In genomic region chr11:61699933-61700332, GRCm38 (mm10) we compare ENCODE assay signal across 9 mouse cellular contexts. TPM values are rescaled to one million over a fixed set of nuclear protein-coding genes. Genes with fewer than 3 reads are reported as not detected.
DNase-seq lines count a peak whose midpoint lies in the region; ATAC-seq and TF ChIP-seq lines count a peak whose summit lies in the region.
"Had no signal": no experiment of that assay in that cellular context is flagged by ENCODE, and none has a peak within 500 bp of the region (broad histone marks: within the 10 kb centered on the region; RNA-seq: fewer than 3 reads in every experiment).

No protein-coding gene starts in this region.

- no peaks in the 10 kb centered on the region for H3K9me3 ChIP-seq in hindbrain, embryonic 14.5 days (ENCODE audit: control insufficient read depth, low read length)
- H3K9me3 ChIP-seq in hindbrain, embryonic 13.5 days: no peaks in the 10 kb centered on the region
- H3K9me3 ChIP-seq in forebrain, postnatal 0 days (ENCODE audit: low read length): no peaks in the 10 kb centered on the region
- H3K9me3 ChIP-seq: midbrain, embryonic 12.5 days had no signal

- peak; percentile 36 for DNase-seq in hindbrain, embryonic 14.5 days (ENCODE audit: low spot score)
- DNase-seq in NIH3T3 (ENCODE audit: low read depth): peak; percentile 45
- DNase-seq in cerebellum, postnatal 36 days: peak; percentile 72 to 75
- peak; percentile 75 for DNase-seq in kidney, postnatal 10 days
- no peak for DNase-seq in right cerebral cortex, postnatal 4 days
- DNase-seq in forebrain, postnatal 0 days: no peak
- DNase-seq in left cerebral cortex, postnatal 14 days (ENCODE audit: low spot score in 2 of 2): no peak

- H3K4me2 ChIP-seq in hindbrain, embryonic 14.5 days (replicated peaks): no peak overlapping the region
- no peak overlapping the region for H3K4me2 ChIP-seq in hindbrain, embryonic 13.5 days
- no peak overlapping the region for H3K4me2 ChIP-seq in forebrain, postnatal 0 days (ENCODE audit: low read depth)
- H3K4me2 ChIP-seq: midbrain, embryonic 12.5 days had no signal

- H3K36me3 ChIP-seq in hindbrain, embryonic 14.5 days (replicated peaks; ENCODE audit: control insufficient read depth, insufficient read depth): no peaks in the 10 kb centered on the region
- no peaks in the 10 kb centered on the region for H3K36me3 ChIP-seq in hindbrain, embryonic 13.5 days
- H3K36me3 ChIP-seq in forebrain, postnatal 0 days (ENCODE audit: insufficient read depth): no peaks in the 10 kb centered on the region
- H3K36me3 ChIP-seq: midbrain, embryonic 12.5 days had no signal

- intact Hi-C loops in left cerebral cortex, postnatal 14 days (cut with DNase I): no loop called here

- no peak overlapping the region for H3K27ac ChIP-seq in hindbrain, embryonic 14.5 days
- H3K27ac ChIP-seq in hindbrain, embryonic 13.5 days: no peak overlapping the region
- H3K27ac ChIP-seq in forebrain, postnatal 0 days (ENCODE audit: low read depth, low read length): no peak overlapping the region
- H3K27ac ChIP-seq: midbrain, embryonic 12.5 days had no signal

- H3K4me1 ChIP-seq in hindbrain, embryonic 14.5 days (replicated peaks; ENCODE audit: control insufficient read depth, insufficient read depth, low read length): no peaks in the 10 kb centered on the region
- H3K4me1 ChIP-seq in hindbrain, embryonic 13.5 days (replicated peaks): peaks cover 16% of the 10 kb centered on the region
- H3K4me1 ChIP-seq in forebrain, postnatal 0 days (ENCODE audit: insufficient read depth): no peaks in the 10 kb centered on the region

- no peak for ATAC-seq in hindbrain, embryonic 14.5 days (ENCODE audit: low FRiP score)
- no peak for ATAC-seq in hindbrain, embryonic 13.5 days (ENCODE audit: low FRiP score)
- ATAC-seq in forebrain, postnatal 0 days: no peak

- no peaks in the 10 kb centered on the region for H3K27me3 ChIP-seq in hindbrain, embryonic 14.5 days (ENCODE audit: control insufficient read depth, insufficient read depth, low read length)
- H3K27me3 ChIP-seq in hindbrain, embryonic 13.5 days: peaks cover 10% of the 10 kb centered on the region; the same call in 1 of the 2 replicates
- H3K27me3 ChIP-seq in forebrain, postnatal 0 days (ENCODE audit: insufficient read depth, low read length): no peaks in the 10 kb centered on the region
- H3K27me3 ChIP-seq: midbrain, embryonic 12.5 days had no signal

- 43% methylated on average over 4 of the region's 4 CpGs for WGBS in hindbrain, embryonic 14.5 days
- WGBS in hindbrain, embryonic 13.5 days: 66% methylated on average over 4 of the region's 4 CpGs
- WGBS in forebrain, postnatal 0 days: 39% methylated on average over 4 of the region's 4 CpGs

- TF ChIP-seq CTCF in forebrain, postnatal 0 days (IDR thresholded peaks at IDR 0.05; ENCODE audit: low read depth): no peak

- no peak overlapping the region for H3K9ac ChIP-seq in hindbrain, embryonic 14.5 days
- no peak overlapping the region for H3K9ac ChIP-seq in hindbrain, embryonic 13.5 days
- H3K9ac ChIP-seq in forebrain, postnatal 0 days: no peak overlapping the region
- H3K9ac ChIP-seq: midbrain, embryonic 12.5 days had no signal

- H3K4me3 ChIP-seq in hindbrain, embryonic 14.5 days (replicated peaks; ENCODE audit: low read length): no peak overlapping the region
- no peak overlapping the region for H3K4me3 ChIP-seq in hindbrain, embryonic 13.5 days
- no peak overlapping the region for H3K4me3 ChIP-seq in forebrain, postnatal 0 days (ENCODE audit: low read depth, low read length)
- H3K4me3 ChIP-seq: midbrain, embryonic 12.5 days had no signal

RNA-seq across cellular contexts. Expression of gene Fam83g, which starts 16.0 kb away (rescaled TPM):
- polyA plus RNA-seq in hindbrain, embryonic 14.5 days (2014; fragmentation: Nextera tagmentation; extraction: Ambion mirVana): 0.20 TPM in 2 replicates
- 0.13 and 0.19 TPM in 2 replicates for polyA plus RNA-seq in hindbrain, embryonic 13.5 days (2015; fragmentation: Nextera tagmentation; extraction: Ambion mirVana)
- total RNA-seq in forebrain, postnatal 0 days (2014; rRNA removed): 0.38 and 0.86 TPM in 2 replicates
- 0.15 and 0.19 TPM in 2 replicates for polyA plus RNA-seq in forebrain, postnatal 0 days (2015; fragmentation: Nextera tagmentation; extraction: Ambion mirVana)
- under 1 TPM in 1 of 2 experiments, not detected in 1; 0.09 TPM for total RNA-seq in left cerebral cortex, postnatal 14 days (2021)

RNA-seq across cellular contexts. Expression of gene Slc5a10, which starts 20.7 kb away (rescaled TPM):
- not detected in 2 replicates for polyA plus RNA-seq in hindbrain, embryonic 14.5 days (2014; fragmentation: Nextera tagmentation; extraction: Ambion mirVana)
- not detected in 2 replicates for polyA plus RNA-seq in hindbrain, embryonic 13.5 days (2015; fragmentation: Nextera tagmentation; extraction: Ambion mirVana)
- 0.08 and 0.10 TPM in 2 replicates for total RNA-seq in forebrain, postnatal 0 days (2014; rRNA removed)
- polyA plus RNA-seq in forebrain, postnatal 0 days (2015; fragmentation: Nextera tagmentation; extraction: Ambion mirVana): 0.09 and 0.16 TPM in 2 replicates
- under 1 TPM; 0.18 to 0.27 TPM for total RNA-seq in left cerebral cortex, postnatal 14 days (2021)
- polyA plus RNA-seq: midbrain, embryonic 12.5 days had no signal

RNA-seq across cellular contexts. Expression of gene Grap, which starts 46.9 kb away (rescaled TPM):
- 8.1 and 10.1 TPM in 2 replicates for polyA plus RNA-seq in hindbrain, embryonic 14.5 days (2014; fragmentation: Nextera tagmentation; extraction: Ambion mirVana)
- 10.2 and 11.0 TPM in 2 replicates for polyA plus RNA-seq in hindbrain, embryonic 13.5 days (2015; fragmentation: Nextera tagmentation; extraction: Ambion mirVana)
- 4.9 and 5.6 TPM in 2 replicates for total RNA-seq in forebrain, postnatal 0 days (2014; rRNA removed)
- polyA plus RNA-seq in forebrain, postnatal 0 days (2015; fragmentation: Nextera tagmentation; extraction: Ambion mirVana): 4.7 and 6.9 TPM in 2 replicates
- 1 to 10 TPM; 6.7 to 9.2 TPM for total RNA-seq in left cerebral cortex, postnatal 14 days (2021)

Comparison
In these comparisons a context has a peak if more than half of its experiments do, and no peak if none do; other contexts are left out.
1. DNase-seq: peak in hindbrain, embryonic 14.5 days (single experiment), NIH3T3 (single experiment), cerebellum, postnatal 36 days (2 of 2) and kidney, postnatal 10 days (single experiment); none in right cerebral cortex, postnatal 4 days (single experiment), forebrain, postnatal 0 days (single experiment) and left cerebral cortex, postnatal 14 days (0 of 2).